Mouse (Mus musculus) granulocyte monocyte progenitor cell, adult 5-6 weeks (primary cell): ENCODE measurements at regions not wholly inside any gene's neighbourhood (a gene's known extent, or its start where the extent isn't known, plus 50 kb on each side); places are given as distances from the start of the nearest gene placed in this dataset.

ENCODE experiments used
- ATAC-seq: replicated peaks from 2 replicates; pipeline ENCODE4 v1.8.0; 2016; ENCODE audit warnings: mild to moderate bottlenecking, moderate TSS enrichment, inconsistent platforms; ENCODE audit not compliant: poor library complexity, severe bottlenecking

GRCm38 (mm10) chr12:107126056-107126455 lies 362.4 kb upstream of the 3110018I06Rik start:
- ATAC-seq: no peak

- ATAC-seq: no peak
These were observed 360.8 kb upstream of the 3110018I06Rik start for GRCm38 (mm10) chr12:107127591-107127990.

GRCm38 (mm10) chr12:107129232-107129631 lies 359.2 kb upstream of the 3110018I06Rik start:
- ATAC-seq: no peak

- ATAC-seq: no peak
These were observed 357.1 kb upstream of the 3110018I06Rik start for GRCm38 (mm10) chr12:107131351-107131750.

- ATAC-seq: no peak
These were observed 356.6 kb upstream of the 3110018I06Rik start for GRCm38 (mm10) chr12:107131841-107132240.

GRCm38 (mm10) chr12:107132501-107132900 lies 355.9 kb upstream of the 3110018I06Rik start:
- ATAC-seq: no peak

- no peak for ATAC-seq
These were observed 354.1 kb upstream of the 3110018I06Rik start for GRCm38 (mm10) chr12:107134353-107134752.

GRCm38 (mm10) chr12:107138677-107139400 lies 349.6 kb upstream of the 3110018I06Rik start:
- no peak for ATAC-seq

GRCm38 (mm10) chr12:107140957-107141595 lies 347.4 kb upstream of the 3110018I06Rik start:
- no peak for ATAC-seq

- ATAC-seq: no peak
These were observed 346.2 kb upstream of the 3110018I06Rik start for GRCm38 (mm10) chr12:107142226-107142625.

GRCm38 (mm10) chr12:107146608-107147121 lies 341.8 kb upstream of the 3110018I06Rik start:
- ATAC-seq: no peak

- peak; percentile 78 for ATAC-seq
These were observed 340.0 kb upstream of the 3110018I06Rik start for GRCm38 (mm10) chr12:107148451-107148850.

GRCm38 (mm10) chr12:107151089-107151488 lies 337.3 kb upstream of the 3110018I06Rik start:
- no peak for ATAC-seq

GRCm38 (mm10) chr12:107154668-107155067 lies 333.8 kb upstream of the 3110018I06Rik start:
- ATAC-seq: no peak

GRCm38 (mm10) chr12:107156791-107157428 lies 331.5 kb upstream of the 3110018I06Rik start:
- no peak for ATAC-seq

GRCm38 (mm10) chr12:107159126-107159525 lies 329.3 kb upstream of the 3110018I06Rik start:
- ATAC-seq: no peak

- peak; percentile 53 for ATAC-seq
These were observed 328.3 kb upstream of the 3110018I06Rik start for GRCm38 (mm10) chr12:107160137-107160536.

- no peak for ATAC-seq
These were observed 327.8 kb upstream of the 3110018I06Rik start for GRCm38 (mm10) chr12:107160628-107161027.

GRCm38 (mm10) chr12:107170926-107171325 lies 317.5 kb upstream of the 3110018I06Rik start:
- no peak for ATAC-seq

- ATAC-seq: no peak
These were observed 316.8 kb upstream of the 3110018I06Rik start for GRCm38 (mm10) chr12:107171676-107172075.

- no peak for ATAC-seq
These were observed 309.8 kb upstream of the 3110018I06Rik start for GRCm38 (mm10) chr12:107178676-107179075.
